Mouse (Mus musculus) lung, postnatal 36 days (tissue): Measurements from ENCODE around the gene Mad1l1.

ENCODE experiments used
- DNase-seq: peaks from one replicate; pipeline ENCODE4 v3.0.0; 2022; ENCODE audit warnings: mixed read lengths

Gene Mad1l1

GRCm38 (mm10) chr5:140123640-140124366 is 197.5 kb downstream of the Mad1l1 start:
- DNase-seq, result no peak

GRCm38 (mm10) chr5:140123194-140123593 is 198.2 kb downstream of the Mad1l1 start:
- DNase-seq, result no peak

- DNase-seq, result no peak
Measured at GRCm38 (mm10) chr5:140121966-140122365, 199.4 kb downstream of the Mad1l1 start.

GRCm38 (mm10) chr5:140118921-140119320 is 202.4 kb downstream of the Mad1l1 start:
- DNase-seq, result no peak

- DNase-seq, result no peak
Measured at GRCm38 (mm10) chr5:140117968-140118367, 203.4 kb downstream of the Mad1l1 start.

GRCm38 (mm10) chr5:140115434-140116271 is 205.7 kb downstream of the Mad1l1 start:
- peak; percentile 95 for DNase-seq

- no peak for DNase-seq
Measured at GRCm38 (mm10) chr5:140114512-140115060, 206.8 kb downstream of the Mad1l1 start.

GRCm38 (mm10) chr5:140113281-140113680 is 208.1 kb downstream of the Mad1l1 start:
- DNase-seq, result peak; percentile 22

- DNase-seq, result peak; percentile 17
Measured at GRCm38 (mm10) chr5:140110024-140110423, 211.3 kb downstream of the Mad1l1 start.

- DNase-seq, result peak; percentile 77
Measured at GRCm38 (mm10) chr5:140107907-140108306, 213.4 kb downstream of the Mad1l1 start.

- DNase-seq, result peak; percentile 74
Measured at GRCm38 (mm10) chr5:140106051-140106450, 215.3 kb downstream of the Mad1l1 start.

- no peak for DNase-seq
Measured at GRCm38 (mm10) chr5:140104891-140105290, 216.5 kb downstream of the Mad1l1 start.

- no peak for DNase-seq
Measured at GRCm38 (mm10) chr5:140102731-140103130, 218.6 kb downstream of the Mad1l1 start.

- DNase-seq, result no peak
Measured at GRCm38 (mm10) chr5:140101409-140102009, 219.8 kb downstream of the Mad1l1 start.

GRCm38 (mm10) chr5:140098711-140099110 is 222.6 kb downstream of the Mad1l1 start:
- DNase-seq, result no peak

- DNase-seq, result no peak
Measured at GRCm38 (mm10) chr5:140095203-140095602, 226.1 kb downstream of the Mad1l1 start.

- no peak for DNase-seq
Measured at GRCm38 (mm10) chr5:140093489-140093888, 227.9 kb downstream of the Mad1l1 start.

- DNase-seq, result peak; percentile 76
Measured at GRCm38 (mm10) chr5:140091601-140092000, 229.8 kb downstream of the Mad1l1 start.

- no peak for DNase-seq
Measured at GRCm38 (mm10) chr5:140089263-140089662, 232.1 kb downstream of the Mad1l1 start.

- DNase-seq, result no peak
Measured at GRCm38 (mm10) chr5:140087242-140087641, 234.1 kb downstream of the Mad1l1 start.

GRCm38 (mm10) chr5:140084341-140084740 is 237.0 kb downstream of the Mad1l1 start:
- DNase-seq, result no peak

- DNase-seq, result no peak
Measured at GRCm38 (mm10) chr5:140083911-140084310, 237.4 kb downstream of the Mad1l1 start.

GRCm38 (mm10) chr5:140082204-140082812 is 239.0 kb downstream of the Mad1l1 start:
- peak; percentile 3 for DNase-seq
